Mouse (Mus musculus): ENCODE data around the gene Fam20a.

GRCm38 (mm10) chr11:109734341-109734740 is 12.3 kb upstream of the Fam20a start:
- no peak for TF ChIP-seq GATA1 (IDR thresholded peaks at IDR 0.05; ENCODE audit: borderline replicate concordance, low read length)
- no peak for TF ChIP-seq FLI1 (IDR thresholded peaks at IDR 0.05; ENCODE audit: low read length)
